Mouse (Mus musculus): Measurements from ENCODE around the gene Olfr1349. TPM values are rescaled to one million over a fixed set of nuclear protein-coding genes. Genes with fewer than 3 reads are reported as not detected.
"Not testable (repeated sequence)": the region's sequence is repeated elsewhere in the genome, so short reads cannot be mapped to it uniquely, and the experiment has no call there.

Gene Olfr1349
- total RNA-seq (2015; ENCODE audit: low replicate concordance) (not detected in 2 replicates), total RNA-seq (2017; ENCODE audit: low replicate concordance) (not detected in 2 replicates)

GRCm38 (mm10) chr7:6522850-6523249 is at the start of gene Olfr1349:
TSS of gene Olfr1349 (minus strand) at chr7:6522950.
- no peak for ATAC-seq (replicated peaks; ENCODE audit: low FRiP score, poor library complexity, severe bottlenecking)

- ATAC-seq (replicated peaks; ENCODE audit: low FRiP score, poor library complexity, severe bottlenecking) = no peak
These were observed 41.8 kb upstream of the Olfr1349 start, which contains the start of gene Olfr1350 for GRCm38 (mm10) chr7:6564541-6564940. TSS of gene Olfr1350 (plus strand) at chr7:6564841.

- no peak for ATAC-seq (replicated peaks; ENCODE audit: low FRiP score, poor library complexity, severe bottlenecking)
These were observed 3.4 kb upstream of the Olfr1349 start for GRCm38 (mm10) chr7:6526141-6526540.

- no peak for ATAC-seq (replicated peaks; ENCODE audit: low FRiP score, poor library complexity, severe bottlenecking)
These were observed 2.3 kb upstream of the Olfr1349 start for GRCm38 (mm10) chr7:6525001-6525400.

GRCm38 (mm10) chr7:6521666-6522065 is 1.1 kb downstream of the Olfr1349 start:
- ATAC-seq (replicated peaks; ENCODE audit: low FRiP score, poor library complexity, severe bottlenecking) = no peak

- ATAC-seq (replicated peaks; ENCODE audit: low FRiP score, poor library complexity, severe bottlenecking) = no peak
These were observed 14.1 kb downstream of the Olfr1349 start, which contains the start of gene Olfr1348 for GRCm38 (mm10) chr7:6508648-6509047. TSS of gene Olfr1348 (minus strand) at chr7:6508748.

- ATAC-seq (replicated peaks; ENCODE audit: low FRiP score, poor library complexity, severe bottlenecking) = no peak
These were observed 23.1 kb downstream of the Olfr1349 start, which contains the start of gene Olfr1347 for GRCm38 (mm10) chr7:6499655-6500054. TSS of gene Olfr1347 (minus strand) at chr7:6499755.

- ATAC-seq (replicated peaks; ENCODE audit: low FRiP score, poor library complexity, severe bottlenecking) = no peak
These were observed 35.9 kb downstream of the Olfr1349 start, which contains the start of gene Olfr5 for GRCm38 (mm10) chr7:6486841-6487240. TSS of gene Olfr5 (minus strand) at chr7:6486941.

- not testable (repeated sequence) for ATAC-seq (replicated peaks; ENCODE audit: low FRiP score, poor library complexity, severe bottlenecking)
These were observed 45.1 kb downstream of the Olfr1349 start for GRCm38 (mm10) chr7:6477633-6478032.

- no peak for ATAC-seq (replicated peaks; ENCODE audit: low FRiP score, poor library complexity, severe bottlenecking)
These were observed 55.8 kb downstream of the Olfr1349 start, which contains the start of gene Olfr1346 for GRCm38 (mm10) chr7:6466951-6467350. TSS of gene Olfr1346 (plus strand) at chr7:6467101.

Other genes with a start within 250 kb of the Olfr1349 start
- not detected in 2 replicates for gene Zfp667, start 236.4 kb downstream of the Olfr1349 start, total RNA-seq (2015; ENCODE audit: low replicate concordance)
- not detected in 2 replicates for gene Zfp667, start 236.4 kb downstream of the Olfr1349 start, total RNA-seq (2017; ENCODE audit: low replicate concordance)
- not detected in 2 replicates for gene Zfp583, start 191.7 kb downstream of the Olfr1349 start, total RNA-seq (2015; ENCODE audit: low replicate concordance)
- gene Zfp583, start 191.7 kb downstream of the Olfr1349 start, total RNA-seq (2017; ENCODE audit: low replicate concordance) = 1.2 TPM in 1 of 2 replicates, not detected in the other
- not detected in 2 replicates for gene Gm3854, start 179.2 kb downstream of the Olfr1349 start, total RNA-seq (2015; ENCODE audit: low replicate concordance)
- not detected in 2 replicates for gene Gm3854, start 179.2 kb downstream of the Olfr1349 start, total RNA-seq (2017; ENCODE audit: low replicate concordance)
- 1.7 TPM in 1 of 2 replicates, not detected in the other for gene Zfp78, start 159.7 kb downstream of the Olfr1349 start, total RNA-seq (2015; ENCODE audit: low replicate concordance)
- gene Zfp78, start 159.7 kb downstream of the Olfr1349 start, total RNA-seq (2017; ENCODE audit: low replicate concordance) = 1.2 TPM in 1 of 2 replicates, not detected in the other
- gene Zfp28, start 139.7 kb downstream of the Olfr1349 start, total RNA-seq (2015; ENCODE audit: low replicate concordance) = not detected in 2 replicates
- 0.51 TPM in 1 of 2 replicates, not detected in the other for gene Zfp28, start 139.7 kb downstream of the Olfr1349 start, total RNA-seq (2017; ENCODE audit: low replicate concordance)
- gene Smim17, start 124.2 kb downstream of the Olfr1349 start, total RNA-seq (2015; ENCODE audit: low replicate concordance) = not detected in 2 replicates
- not detected in 2 replicates for gene Smim17, start 124.2 kb downstream of the Olfr1349 start, total RNA-seq (2017; ENCODE audit: low replicate concordance)
- gene Gm20715, start 112.7 kb downstream of the Olfr1349 start, total RNA-seq (2015; ENCODE audit: low replicate concordance) = not detected in 2 replicates
- not detected in 2 replicates for gene Gm20715, start 112.7 kb downstream of the Olfr1349 start, total RNA-seq (2017; ENCODE audit: low replicate concordance)
- gene Olfr1344, start 84.3 kb downstream of the Olfr1349 start, total RNA-seq (2015; ENCODE audit: low replicate concordance) = not detected in 2 replicates
- not detected in 2 replicates for gene Olfr1344, start 84.3 kb downstream of the Olfr1349 start, total RNA-seq (2017; ENCODE audit: low replicate concordance)
- not detected in 2 replicates for gene Olfr1336, start 66.8 kb downstream of the Olfr1349 start, total RNA-seq (2015; ENCODE audit: low replicate concordance)
- not detected in 2 replicates for gene Olfr1336, start 66.8 kb downstream of the Olfr1349 start, total RNA-seq (2017; ENCODE audit: low replicate concordance)
- gene Olfr1346, start 55.8 kb downstream of the Olfr1349 start, total RNA-seq (2015; ENCODE audit: low replicate concordance) = not detected in 2 replicates
- gene Olfr1346, start 55.8 kb downstream of the Olfr1349 start, total RNA-seq (2017; ENCODE audit: low replicate concordance) = not detected in 2 replicates
- not detected in 2 replicates for gene Olfr5, start 36.0 kb downstream of the Olfr1349 start, total RNA-seq (2015; ENCODE audit: low replicate concordance)
- gene Olfr5, start 36.0 kb downstream of the Olfr1349 start, total RNA-seq (2017; ENCODE audit: low replicate concordance) = not detected in 2 replicates
- not detected in 2 replicates for gene Olfr1347, start 23.2 kb downstream of the Olfr1349 start, total RNA-seq (2015; ENCODE audit: low replicate concordance)
- gene Olfr1347, start 23.2 kb downstream of the Olfr1349 start, total RNA-seq (2017; ENCODE audit: low replicate concordance) = not detected in 2 replicates
- not detected in 2 replicates for gene Olfr1348, start 14.2 kb downstream of the Olfr1349 start, total RNA-seq (2015; ENCODE audit: low replicate concordance)
- gene Olfr1348, start 14.2 kb downstream of the Olfr1349 start, total RNA-seq (2017; ENCODE audit: low replicate concordance) = not detected in 2 replicates
- gene Olfr1350, start 41.9 kb upstream of the Olfr1349 start, total RNA-seq (2015; ENCODE audit: low replicate concordance) = not detected in 2 replicates
- not detected in 2 replicates for gene Olfr1350, start 41.9 kb upstream of the Olfr1349 start, total RNA-seq (2017; ENCODE audit: low replicate concordance)
- gene Zim1, start 173.5 kb upstream of the Olfr1349 start, total RNA-seq (2015; ENCODE audit: low replicate concordance) = not detected in 2 replicates
- not detected in 2 replicates for gene Zim1, start 173.5 kb upstream of the Olfr1349 start, total RNA-seq (2017; ENCODE audit: low replicate concordance)
- 0.36 TPM in 1 of 2 replicates, not detected in the other for gene Peg3, start 207.5 kb upstream of the Olfr1349 start, total RNA-seq (2015; ENCODE audit: low replicate concordance)
- gene Peg3, start 207.5 kb upstream of the Olfr1349 start, total RNA-seq (2017; ENCODE audit: low replicate concordance) = not detected in 2 replicates
- gene Usp29, start 207.6 kb upstream of the Olfr1349 start, total RNA-seq (2015; ENCODE audit: low replicate concordance) = not detected in 2 replicates
- gene Usp29, start 207.6 kb upstream of the Olfr1349 start, total RNA-seq (2017; ENCODE audit: low replicate concordance) = not detected in 2 replicates

All from erythroid progenitor cell, adult 5-6 weeks (primary cell).